ENCODE assay signal across 8 mouse cellular contexts in the genomic region with DNA sequence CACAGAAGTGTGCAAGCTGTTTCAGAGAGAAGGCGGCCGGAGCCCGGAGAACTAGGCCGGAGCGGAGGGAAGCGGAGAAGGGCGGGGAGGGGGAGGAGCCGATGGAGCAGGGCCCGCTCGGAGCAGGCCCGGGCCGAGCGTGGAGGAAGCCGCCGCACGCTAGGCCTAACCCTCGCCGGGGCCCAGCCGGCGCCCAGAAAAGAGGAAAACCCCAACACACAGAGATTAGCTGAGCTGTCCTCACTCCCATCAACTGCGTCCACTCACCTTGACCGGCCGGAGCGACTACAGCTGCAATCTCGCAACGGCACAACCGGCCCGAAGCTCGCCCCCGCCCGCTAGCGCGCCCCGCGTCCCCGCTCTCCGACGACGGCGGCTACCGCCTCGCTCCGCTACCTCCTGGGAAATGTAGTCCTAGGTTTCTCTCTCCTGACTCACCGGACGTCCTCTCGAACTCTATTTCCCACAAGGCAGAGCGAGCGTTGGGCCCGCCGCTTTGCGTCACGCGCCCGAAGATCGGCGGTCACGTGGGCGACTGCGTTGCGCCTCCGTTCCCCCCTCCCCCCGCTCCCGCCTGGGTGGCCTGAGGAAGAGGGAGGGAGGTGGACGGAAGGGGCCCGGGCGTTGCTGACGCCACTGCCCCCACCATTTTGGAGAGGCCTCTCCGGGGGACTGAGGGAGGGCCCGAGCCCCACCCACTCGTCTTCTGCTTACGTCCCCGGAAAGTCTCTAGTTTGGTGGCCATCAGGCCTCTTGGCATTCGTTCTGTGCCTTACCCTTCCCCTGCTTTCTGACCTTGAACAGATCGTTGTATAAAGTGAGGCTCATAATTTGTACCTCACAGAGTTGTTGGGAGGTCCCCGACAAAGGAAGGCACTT. TPM values are rescaled to one million over a fixed set of nuclear protein-coding genes. Genes with fewer than 3 reads are reported as not detected.
DNase-seq lines count a peak whose midpoint lies in the region; ATAC-seq and TF ChIP-seq lines count a peak whose summit lies in the region.

TSS of gene Thrap3 (minus strand) at position 458 of the 879 bp plus-strand sequence.

- peak within 1 kb of the TSS; percentile 99 for H3K27ac ChIP-seq in cortical plate, adult 2 months (ENCODE audit: insufficient read depth, low read length)

- peak; percentile 98 to 99 for DNase-seq in gastrocnemius, adult 8-10 months (ENCODE audit: low spot score in 2 of 2)
- peak; percentile 92 for DNase-seq in hindlimb bud, embryonic 11.5 days (ENCODE audit: extremely low spot score, low read depth, low spot score)
- peak; percentile 94 to 99 for DNase-seq in left cerebral cortex, adult 8-10 months (ENCODE audit: low spot score in 2 of 2)
- peak; percentile 99 for DNase-seq in right cerebral cortex, postnatal 10 days (ENCODE audit: low spot score in 2 of 2)
- DNase-seq in urinary bladder, postnatal 25 days (ENCODE audit: low spot score): peak; percentile 96

- ATAC-seq in activated CD4-positive, CD25-positive, alpha-beta regulatory T cell, adult 4 months: peak; percentile 82

- H3K27me3 ChIP-seq in megakaryocyte, embryonic 14.5 days (replicated peaks): no peaks in the 10 kb centered on the region

- H3K9me3 ChIP-seq in megakaryocyte, embryonic 14.5 days: no peaks in the 10 kb centered on the region

- H3K36me3 ChIP-seq in megakaryocyte, embryonic 14.5 days (replicated peaks; ENCODE audit: low read length): peaks cover 7% of the 10 kb centered on the region

- H3K4me1 ChIP-seq in cortical plate, adult 2 months (ENCODE audit: control insufficient read depth, insufficient read depth, low read length): peaks cover 7% of the 10 kb centered on the region
- H3K4me1 ChIP-seq in megakaryocyte, embryonic 14.5 days: peaks cover 59% of the 10 kb centered on the region

- peak within 1 kb of the TSS; percentile 71 for H3K4me3 ChIP-seq in cortical plate, adult 2 months (ENCODE audit: insufficient read depth, low read length)
- H3K4me3 ChIP-seq in megakaryocyte, embryonic 14.5 days (replicated peaks): peak within 1 kb of the TSS; percentile 92

- peak; percentile 79 for TF ChIP-seq POLR2A in cortical plate, adult 2 months (IDR thresholded peaks at IDR 0.05; ENCODE audit: extremely low read depth, insufficient read depth, low read length)

- TF ChIP-seq CTCF in cortical plate, adult 2 months (IDR thresholded peaks at IDR 0.05; ENCODE audit: extremely low read depth, insufficient read depth, low read length): no peak

RNA-seq across cellular contexts. Expression of gene Thrap3, which starts in this region (rescaled TPM):
- polyA plus RNA-seq in activated CD4-positive, CD25-positive, alpha-beta regulatory T cell, adult 4 months (2017; shearing (Covaris generic)): 100 to 1,000 TPM; 205 to 236 TPM
- polyA plus RNA-seq in cortical plate, adult 2 months (2012; rRNA removed): 86.1 and 98.1 TPM in 2 replicates
- 100 to 1,000 TPM in 3 of 4 experiments, 10 to 100 TPM in 1; 95.8 to 107 (median 105) TPM for total RNA-seq in gastrocnemius, adult 8-10 months (2022)
- 100 to 1,000 TPM; 127 to 151 (median 148) TPM for total RNA-seq in left cerebral cortex, adult 8-10 months (2022)
- polyA plus RNA-seq in megakaryocyte, embryonic 14.5 days (2012; ENCODE audit: insufficient read depth, low replicate concordance): 40.8 and 101 TPM in 2 replicates

Comparison
In these comparisons a context has a peak if more than half of its experiments do, and no peak if none do; other contexts are left out.
1. Peak in every context shown above with its lines: DNase-seq, ATAC-seq, H3K4me3 ChIP-seq and H3K27ac ChIP-seq.